Mouse (Mus musculus): ENCODE results near the gene Pik3r3. TPM values are rescaled to one million over a fixed set of nuclear protein-coding genes. Genes with fewer than 3 reads are reported as not detected.

Gene Pik3r3
- polyA plus RNA-seq (2014; fragmentation: Nextera tagmentation; extraction: Ambion mirVana): 63.2 and 69.2 TPM in 2 replicates

DNA sequence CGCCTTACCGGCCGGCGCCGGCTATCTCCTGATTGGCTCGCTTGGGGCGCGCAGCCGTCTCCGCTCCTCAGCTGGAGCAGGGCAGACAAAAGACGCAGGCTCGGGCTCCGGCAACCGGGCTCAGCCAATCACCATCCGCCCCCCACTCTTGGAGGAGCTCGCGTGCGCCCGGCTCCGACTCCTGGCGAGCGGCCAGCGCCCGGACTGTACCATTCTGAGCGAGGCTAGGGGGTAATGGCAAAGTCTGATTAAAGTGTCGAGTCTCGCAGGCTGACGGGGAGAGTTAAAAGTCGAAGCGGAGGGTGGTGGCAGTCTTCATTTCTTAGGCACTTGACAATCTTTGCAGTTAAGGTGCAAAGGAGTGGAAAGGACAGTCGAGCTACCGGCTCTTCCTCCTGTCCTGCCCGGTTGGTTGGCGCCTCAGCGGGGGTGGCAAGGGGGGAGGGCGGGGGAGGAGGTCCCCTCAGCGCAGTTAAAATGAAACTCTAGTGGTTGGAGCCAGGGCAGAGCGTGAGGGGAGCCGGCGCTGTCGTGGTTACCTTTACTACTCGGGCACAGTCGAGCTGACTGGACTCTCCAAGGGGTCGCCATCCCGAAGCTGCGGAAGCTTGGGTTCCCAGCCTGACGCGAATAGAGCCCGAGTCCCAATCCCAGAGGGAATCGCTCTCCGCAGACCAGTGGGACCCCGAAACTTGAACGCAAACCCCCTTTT is at the start of gene Pik3r3:
Pik3r3 (plus strand) TSS at position 479 of the 712 bp plus-strand sequence.
- peak within 1 kb of the TSS; percentile 70 for H3K4me3 ChIP-seq (ENCODE audit: low read depth, low read length)
- H3K27me3 ChIP-seq (ENCODE audit: control insufficient read depth, insufficient read depth, low read length): no peaks in the 10 kb centered on the region
- peak within 1 kb of the TSS; percentile 93 for H3K9ac ChIP-seq (ENCODE audit: low read length)
- DNase-seq (ENCODE audit: low spot score) (peak; percentile 98), ATAC-seq (ENCODE audit: insufficient read depth, low FRiP score, low TSS enrichment) (peak; percentile 98)
- H3K36me3 ChIP-seq (ENCODE audit: control insufficient read depth, insufficient read depth, low read length): no peaks in the 10 kb centered on the region
- WGBS: under 1% methylated on average over 52 of the region's 53 CpGs
- H3K4me2 ChIP-seq (ENCODE audit: low read depth): peak within 1 kb of the TSS; percentile 62
- H3K27ac ChIP-seq (ENCODE audit: low read depth, low read length): peak within 1 kb of the TSS; percentile 100
- H3K4me1 ChIP-seq (ENCODE audit: control insufficient read depth, insufficient read depth, low read length): peaks cover 6% of the 10 kb centered on the region; the same call in 1 of the 2 replicates
- no peaks in the 10 kb centered on the region for H3K9me3 ChIP-seq (ENCODE audit: control insufficient read depth, low read length)

- Histone ChIP-seq H3K4me3 (ENCODE audit: low read depth, low read length) (no peak within 1 kb of the TSS), H3K9me3 (ENCODE audit: control insufficient read depth, low read length) (no peaks in the 10 kb centered on the region), H3K36me3 (ENCODE audit: control insufficient read depth, insufficient read depth, low read length) (no peaks in the 10 kb centered on the region), H3K27me3 (ENCODE audit: control insufficient read depth, insufficient read depth, low read length) (no peaks in the 10 kb centered on the region), H3K4me1 (ENCODE audit: control insufficient read depth, insufficient read depth, low read length) (no peaks in the 10 kb centered on the region), H3K27ac (ENCODE audit: low read depth, low read length) (no peak within 1 kb of the TSS), H3K9ac (ENCODE audit: low read length) (no peak within 1 kb of the TSS), H3K4me2 (ENCODE audit: low read depth) (no peak within 1 kb of the TSS)
- 90% methylated on average over 6 of the region's 6 CpGs for WGBS
- no peak for ATAC-seq (ENCODE audit: insufficient read depth, low FRiP score, low TSS enrichment)
- DNase-seq (ENCODE audit: low spot score): no peak
Measured at GRCm38 (mm10) chr4:116173072-116173471, 48.3 kb upstream of the Pik3r3 start, which contains the start of the genes 1700042G07Rik and Gm49337. Gene 1700042G07Rik (plus strand): TSS chr4:116173372. Gene Gm49337 (plus strand): TSS chr4:116173384.

DNA sequence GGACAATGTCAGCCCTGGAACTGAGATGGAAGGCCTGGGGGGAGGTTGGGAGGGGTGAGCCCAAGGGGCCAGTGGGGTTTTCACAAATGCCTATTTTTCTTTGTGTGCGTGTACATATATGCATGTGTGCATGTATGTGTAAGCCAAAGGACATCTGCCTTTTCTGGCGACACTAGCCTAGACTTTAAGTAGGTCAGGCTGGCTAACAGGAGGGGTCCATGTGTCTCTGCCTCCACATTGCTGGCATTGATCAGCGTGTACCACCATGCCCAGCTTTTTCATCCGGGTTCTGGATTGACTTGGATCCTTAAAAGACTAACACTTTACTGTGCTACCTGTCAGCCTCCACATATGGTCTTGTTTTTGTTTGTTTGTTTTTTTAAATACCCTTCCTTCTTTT is 47.7 kb upstream of the Pik3r3 start:
- no peaks in the 10 kb centered on the region for H3K27me3 ChIP-seq (ENCODE audit: control insufficient read depth, insufficient read depth, low read length)
- H3K36me3 ChIP-seq (ENCODE audit: control insufficient read depth, insufficient read depth, low read length): no peaks in the 10 kb centered on the region
- WGBS: 89% methylated on average over 4 of the region's 4 CpGs
- no peak overlapping the region for H3K4me2 ChIP-seq (ENCODE audit: low read depth)
- DNase-seq (ENCODE audit: low spot score) (no peak), ATAC-seq (ENCODE audit: insufficient read depth, low FRiP score, low TSS enrichment) (no peak)
- H3K9me3 ChIP-seq (ENCODE audit: control insufficient read depth, low read length): no peaks in the 10 kb centered on the region
- no peak overlapping the region for H3K27ac ChIP-seq (ENCODE audit: low read depth, low read length)
- no peak overlapping the region for H3K4me3 ChIP-seq (ENCODE audit: low read depth, low read length)
- no peak overlapping the region for H3K9ac ChIP-seq (ENCODE audit: low read length)
- no peaks in the 10 kb centered on the region for H3K4me1 ChIP-seq (ENCODE audit: control insufficient read depth, insufficient read depth, low read length)

DNA sequence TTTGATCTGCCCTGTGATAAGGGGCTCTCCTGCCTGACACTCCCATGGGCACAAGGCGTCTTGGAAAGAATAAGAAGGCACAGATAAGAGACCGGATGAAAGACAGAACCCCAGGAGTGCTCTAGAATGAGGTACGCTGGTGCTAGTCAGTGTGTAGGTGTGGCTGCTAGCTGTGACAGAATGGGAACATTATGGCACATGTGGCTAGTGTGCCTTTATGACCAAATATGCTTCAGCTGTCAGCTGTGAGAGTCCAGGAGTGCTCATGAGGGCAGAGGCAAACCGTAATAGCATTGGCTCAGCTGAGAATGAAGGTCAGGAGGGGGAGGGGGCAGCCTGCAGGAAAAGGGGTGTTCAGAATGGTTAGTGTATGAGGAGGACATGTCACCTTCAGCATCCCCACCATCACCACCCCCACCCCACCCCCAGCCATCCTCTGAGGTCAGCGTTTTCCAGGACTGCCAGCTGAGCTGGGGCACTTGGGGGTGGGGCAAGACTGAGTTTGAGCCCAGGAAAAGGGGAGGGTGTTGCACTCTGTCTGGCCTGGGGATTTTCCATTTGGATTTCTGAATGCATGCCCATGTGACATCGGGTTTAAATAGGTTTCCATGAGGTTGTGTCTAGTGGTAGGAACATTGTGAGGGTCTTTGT is 46.8 kb upstream of the Pik3r3 start:
- H3K36me3 ChIP-seq (ENCODE audit: control insufficient read depth, insufficient read depth, low read length): no peaks in the 10 kb centered on the region
- no peak overlapping the region for H3K27ac ChIP-seq (ENCODE audit: low read depth, low read length)
- H3K4me1 ChIP-seq (ENCODE audit: control insufficient read depth, insufficient read depth, low read length): no peaks in the 10 kb centered on the region
- H3K9me3 ChIP-seq (ENCODE audit: control insufficient read depth, low read length): no peaks in the 10 kb centered on the region
- DNase-seq (ENCODE audit: low spot score) (no peak), ATAC-seq (ENCODE audit: insufficient read depth, low FRiP score, low TSS enrichment) (no peak)
- no peaks in the 10 kb centered on the region for H3K27me3 ChIP-seq (ENCODE audit: control insufficient read depth, insufficient read depth, low read length)
- H3K4me3 ChIP-seq (ENCODE audit: low read depth, low read length): no peak overlapping the region
- H3K4me2 ChIP-seq (ENCODE audit: low read depth): no peak overlapping the region
- WGBS: 59% methylated on average over 6 of the region's 6 CpGs
- H3K9ac ChIP-seq (ENCODE audit: low read length): no peak overlapping the region

DNA sequence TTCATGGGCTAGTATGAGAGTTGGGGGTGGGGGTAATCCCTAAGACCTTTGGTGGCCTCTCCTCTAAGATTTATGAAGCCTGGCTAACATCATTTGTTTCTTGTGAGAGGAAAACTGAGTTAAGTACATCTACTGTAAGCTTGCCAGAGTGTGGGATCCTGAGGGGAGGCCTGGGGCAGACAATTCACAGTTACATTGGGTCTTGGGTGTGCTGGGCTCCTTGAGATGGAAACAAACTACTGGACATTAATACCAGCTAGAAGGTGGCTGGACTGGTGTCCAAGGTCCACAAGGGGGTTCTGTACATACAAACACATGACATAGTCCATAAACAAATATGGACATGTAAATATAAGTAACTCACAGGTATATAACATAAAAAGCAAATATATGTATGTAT is 46.3 kb upstream of the Pik3r3 start:
- Histone ChIP-seq H3K36me3 (ENCODE audit: control insufficient read depth, insufficient read depth, low read length) (no peaks in the 10 kb centered on the region), H3K4me2 (ENCODE audit: low read depth) (no peak overlapping the region), H3K27ac (ENCODE audit: low read depth, low read length) (no peak overlapping the region), H3K4me3 (ENCODE audit: low read depth, low read length) (no peak overlapping the region), H3K9me3 (ENCODE audit: control insufficient read depth, low read length) (no peaks in the 10 kb centered on the region), H3K27me3 (ENCODE audit: control insufficient read depth, insufficient read depth, low read length) (no peaks in the 10 kb centered on the region), H3K4me1 (ENCODE audit: control insufficient read depth, insufficient read depth, low read length) (no peaks in the 10 kb centered on the region), H3K9ac (ENCODE audit: low read length) (no peak overlapping the region)
- ATAC-seq (ENCODE audit: insufficient read depth, low FRiP score, low TSS enrichment) (no peak), DNase-seq (ENCODE audit: low spot score) (no peak)

DNA sequence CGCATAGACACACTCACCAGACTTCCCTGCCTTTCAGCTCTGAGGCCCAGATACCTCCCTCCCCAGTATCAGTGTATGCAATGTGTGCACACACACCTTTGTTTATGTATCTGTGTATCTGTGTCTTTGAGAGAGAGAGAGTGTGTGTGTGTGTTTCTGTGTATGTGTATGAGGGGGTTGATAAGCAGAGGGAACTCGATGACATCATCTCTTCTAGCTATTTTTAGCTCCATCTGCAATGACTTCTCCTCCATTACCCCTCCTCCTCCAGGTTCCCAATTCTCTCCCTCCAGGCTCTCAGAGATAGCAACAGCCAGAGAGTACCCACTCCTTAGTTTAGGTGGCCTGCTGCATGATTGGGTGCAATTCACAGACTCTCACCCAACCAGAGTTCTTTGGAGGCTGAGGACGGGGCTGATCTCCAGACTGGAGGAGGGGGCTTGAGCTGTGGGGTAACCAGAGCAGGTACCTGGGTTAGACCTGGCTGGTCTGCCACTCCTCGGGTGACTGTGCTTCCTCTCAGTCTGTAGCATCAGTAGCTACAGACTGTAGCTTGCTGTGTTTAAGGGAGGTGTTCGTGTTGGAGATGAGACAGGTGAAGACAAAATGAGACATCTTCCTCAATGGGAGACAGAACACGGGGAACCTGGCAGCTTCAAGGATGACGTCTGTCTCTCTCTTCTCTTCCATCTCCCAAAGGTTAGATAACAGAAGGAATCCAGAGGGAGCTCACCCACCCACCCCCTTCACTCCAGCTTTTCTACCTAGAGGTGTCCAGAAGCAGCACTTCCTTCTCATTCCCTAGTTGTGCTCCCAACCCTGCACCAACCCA is 45.5 kb upstream of the Pik3r3 start:
- WGBS: 71% methylated on average over 7 of the region's 7 CpGs
- H3K9ac ChIP-seq (ENCODE audit: low read length): no peak overlapping the region
- no peak overlapping the region for H3K4me2 ChIP-seq (ENCODE audit: low read depth)
- no peak overlapping the region for H3K4me3 ChIP-seq (ENCODE audit: low read depth, low read length)
- no peaks in the 10 kb centered on the region for H3K36me3 ChIP-seq (ENCODE audit: control insufficient read depth, insufficient read depth, low read length)
- H3K27ac ChIP-seq (ENCODE audit: low read depth, low read length): no peak overlapping the region
- DNase-seq (ENCODE audit: low spot score): no peak
- no peaks in the 10 kb centered on the region for H3K27me3 ChIP-seq (ENCODE audit: control insufficient read depth, insufficient read depth, low read length)
- no peak for ATAC-seq (ENCODE audit: insufficient read depth, low FRiP score, low TSS enrichment)
- no peaks in the 10 kb centered on the region for H3K4me1 ChIP-seq (ENCODE audit: control insufficient read depth, insufficient read depth, low read length)
- H3K9me3 ChIP-seq (ENCODE audit: control insufficient read depth, low read length): no peaks in the 10 kb centered on the region

GRCm38 (mm10) chr4:116176543-116176988 is 44.9 kb upstream of the Pik3r3 start:
- no peak overlapping the region for H3K4me3 ChIP-seq (ENCODE audit: low read depth, low read length)
- ATAC-seq (ENCODE audit: insufficient read depth, low FRiP score, low TSS enrichment): no peak
- no peak overlapping the region for H3K9ac ChIP-seq (ENCODE audit: low read length)

DNA sequence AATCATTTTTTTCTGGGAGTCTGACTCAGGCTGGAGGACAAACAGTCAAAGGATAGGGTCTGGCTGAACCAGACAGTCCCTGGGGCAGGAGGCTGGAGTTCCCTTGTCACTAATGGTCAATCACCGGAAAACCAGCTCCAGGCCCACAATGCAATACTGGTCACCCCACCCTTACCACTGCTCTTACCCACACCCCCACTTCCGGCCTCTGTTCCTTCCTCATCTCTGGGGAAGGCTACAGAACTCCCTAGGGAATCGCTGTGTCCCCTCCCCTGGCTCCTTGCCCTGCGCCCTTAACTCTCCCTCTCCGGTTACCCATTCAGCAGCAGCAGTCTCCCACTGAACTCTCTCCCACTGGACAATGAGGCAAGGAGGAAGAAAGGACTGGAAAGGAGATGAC is 44.3 kb upstream of the Pik3r3 start:
- Histone ChIP-seq H3K27ac (ENCODE audit: low read depth, low read length) (no peak overlapping the region), H3K36me3 (ENCODE audit: control insufficient read depth, insufficient read depth, low read length) (no peaks in the 10 kb centered on the region), H3K4me1 (ENCODE audit: control insufficient read depth, insufficient read depth, low read length) (no peaks in the 10 kb centered on the region), H3K27me3 (ENCODE audit: control insufficient read depth, insufficient read depth, low read length) (no peaks in the 10 kb centered on the region), H3K4me2 (ENCODE audit: low read depth) (no peak overlapping the region), H3K9me3 (ENCODE audit: control insufficient read depth, low read length) (no peaks in the 10 kb centered on the region), H3K4me3 (ENCODE audit: low read depth, low read length) (no peak overlapping the region), H3K9ac (ENCODE audit: low read length) (no peak overlapping the region)
- ATAC-seq (ENCODE audit: insufficient read depth, low FRiP score, low TSS enrichment) (no peak), DNase-seq (ENCODE audit: low spot score) (no peak)
- 45% methylated on average over 5 of the region's 5 CpGs for WGBS

More at GRCm38 (mm10) chr4:116176543-116176988, 44.9 kb upstream of the Pik3r3 start:
- H3K36me3 ChIP-seq (ENCODE audit: control insufficient read depth, insufficient read depth, low read length): no peaks in the 10 kb centered on the region
- WGBS: 36% methylated on average over 10 of the region's 10 CpGs
- H3K9me3 ChIP-seq (ENCODE audit: control insufficient read depth, low read length): no peaks in the 10 kb centered on the region
- H3K27ac ChIP-seq (ENCODE audit: low read depth, low read length): no peak overlapping the region
- no peak overlapping the region for H3K4me2 ChIP-seq (ENCODE audit: low read depth)
- H3K27me3 ChIP-seq (ENCODE audit: control insufficient read depth, insufficient read depth, low read length): no peaks in the 10 kb centered on the region
- DNase-seq (ENCODE audit: low spot score): no peak
- H3K4me1 ChIP-seq (ENCODE audit: control insufficient read depth, insufficient read depth, low read length): no peaks in the 10 kb centered on the region

All from neural tube, embryonic 11.5 days (tissue).